Mouse (Mus musculus) embryo, embryonic 9.5 days (tissue): Measurements from ENCODE around the gene H2afy.

ENCODE experiments used
- DNase-seq: peaks from one replicate; pipeline ENCODE4 v3.0.0-alpha.2; 2017; ENCODE audit errors: extremely low spot score

The H2afy gene

DNA sequence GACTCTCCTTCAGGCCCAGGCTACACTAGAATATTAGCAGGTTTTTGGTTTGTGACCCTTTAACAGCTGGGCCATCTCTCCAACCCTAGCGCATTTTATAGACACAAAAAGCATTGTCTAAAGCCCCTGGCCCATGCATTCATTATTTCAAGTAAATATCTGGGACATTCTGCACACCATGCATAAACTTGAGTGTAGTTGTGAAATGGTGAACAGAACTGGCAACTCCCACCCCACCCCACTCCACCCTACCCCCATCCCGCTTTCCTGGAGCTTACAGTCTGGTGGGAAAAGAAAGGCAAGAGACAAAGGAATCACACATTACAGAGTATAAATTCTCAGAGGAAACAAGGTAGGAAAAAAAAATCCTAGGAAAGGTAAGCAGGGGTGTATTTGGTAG is at the start of gene H2afy:
H2afy (minus strand) TSS at position 162 of the 400 bp plus-strand sequence.
- no peak for DNase-seq

DNA sequence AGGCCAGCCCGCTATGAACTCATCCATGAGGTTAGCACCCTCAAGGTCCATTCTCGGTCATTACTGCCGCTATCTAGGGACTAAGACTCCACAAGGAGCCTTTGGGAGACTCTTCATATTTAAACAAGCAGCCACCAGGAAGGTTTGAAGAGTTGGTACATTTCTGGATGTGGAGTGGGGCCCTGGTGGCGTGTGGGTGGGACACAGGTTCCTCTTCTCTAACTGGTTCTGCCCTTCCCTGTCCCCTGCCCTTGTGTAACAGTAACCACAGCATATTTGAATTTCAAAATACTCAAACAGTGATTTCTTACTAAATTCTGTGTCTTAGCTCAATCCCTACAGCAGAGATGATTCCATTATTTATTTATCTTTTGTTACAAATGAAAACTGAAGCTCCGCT is 47.5 kb upstream of the H2afy start:
- DNase-seq = no peak

DNA sequence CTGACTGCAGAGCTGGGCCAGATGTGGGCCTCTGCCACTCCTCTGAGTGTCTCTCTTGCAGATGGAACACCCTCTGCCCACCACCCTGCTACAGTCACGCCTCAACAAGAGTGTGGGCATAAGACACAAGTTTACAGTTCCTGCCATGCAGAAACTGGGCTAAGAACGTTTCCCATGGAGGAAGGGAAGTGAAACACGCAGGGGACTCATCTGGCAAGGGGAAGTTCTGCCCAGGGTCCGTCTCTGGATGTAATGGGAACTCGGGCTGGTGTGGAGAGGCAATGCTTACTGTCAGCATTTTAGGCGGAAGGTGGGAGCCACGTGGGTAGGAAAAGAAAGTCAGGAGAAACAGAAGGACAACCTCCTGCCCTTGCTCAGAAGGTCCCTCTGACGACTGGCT is 45.3 kb upstream of the H2afy start:
- DNase-seq = no peak

DNA sequence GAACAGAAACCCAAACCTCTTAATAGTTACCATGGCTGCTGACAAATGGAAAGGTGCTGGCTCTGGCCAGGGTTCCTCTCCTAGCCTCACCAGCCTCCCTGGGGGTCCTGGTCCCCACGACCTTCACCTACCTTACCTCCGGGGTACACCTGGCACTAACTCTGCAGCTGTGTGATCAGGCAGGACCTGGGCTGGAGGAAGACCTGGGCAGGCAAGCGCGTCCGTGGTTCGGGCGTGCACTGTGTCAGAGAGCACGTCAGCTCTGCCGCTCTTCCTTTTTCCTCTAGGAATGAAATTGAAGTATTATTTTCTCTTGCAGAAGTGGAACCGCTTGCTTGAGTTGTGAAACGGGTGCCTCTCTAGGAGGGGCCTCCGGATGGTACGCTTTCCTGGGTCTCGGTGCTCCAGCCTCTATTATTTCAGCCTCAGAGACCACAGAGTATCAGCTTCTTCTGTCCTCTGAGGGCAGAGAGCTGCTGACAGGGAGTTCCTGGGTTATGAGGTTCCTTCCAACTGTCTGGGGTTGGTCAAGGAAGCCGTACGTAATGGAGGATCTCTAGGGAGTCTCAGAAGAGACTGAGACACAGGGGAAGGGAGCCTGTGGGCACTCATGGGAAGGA is 42.4 kb upstream of the H2afy start, which contains the start of gene Tifab:
Tifab (minus strand) TSS at position 470 of the 620 bp plus-strand sequence.
- DNase-seq = no peak

DNA sequence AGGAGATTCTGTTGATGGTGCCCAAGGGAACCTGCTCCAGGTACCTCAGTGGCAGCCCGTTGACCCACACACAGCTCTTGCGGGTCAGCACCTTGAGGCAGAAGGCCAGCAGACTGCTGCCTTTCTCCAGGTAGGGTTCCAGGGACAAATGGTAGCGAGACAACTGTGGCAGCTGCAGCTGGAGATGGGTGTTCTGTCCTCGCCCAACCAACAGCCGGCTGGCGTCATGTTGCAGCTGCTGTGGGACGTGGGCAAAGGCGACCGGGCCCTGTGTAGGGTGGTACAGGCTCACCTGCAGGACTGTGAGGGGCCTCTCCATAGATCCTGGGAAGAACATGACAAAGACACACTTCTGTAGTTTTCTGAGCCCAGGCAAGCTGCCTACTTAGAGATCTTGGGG is 40.1 kb upstream of the H2afy start:
- DNase-seq = no peak

DNA sequence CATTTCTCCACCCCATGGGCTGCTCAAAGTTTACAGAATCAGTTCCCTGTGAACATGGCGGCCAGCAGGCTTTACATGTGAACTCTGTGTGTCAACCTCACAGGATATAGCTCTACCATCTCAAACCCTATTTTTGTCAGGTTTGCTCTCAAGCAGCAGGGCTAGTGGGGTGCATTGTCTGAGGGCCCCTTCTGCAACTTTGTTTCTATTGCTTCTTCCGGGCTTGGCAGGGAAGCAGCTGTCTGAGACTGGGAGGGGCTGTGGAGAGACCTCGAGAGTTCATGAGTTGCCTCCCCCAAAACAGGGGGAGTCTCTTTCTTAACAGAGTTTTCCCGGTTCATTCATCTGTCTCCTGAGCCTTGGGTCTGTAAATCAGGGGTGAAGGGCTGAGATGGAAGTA is 39.7 kb upstream of the H2afy start:
- DNase-seq = no peak

DNA sequence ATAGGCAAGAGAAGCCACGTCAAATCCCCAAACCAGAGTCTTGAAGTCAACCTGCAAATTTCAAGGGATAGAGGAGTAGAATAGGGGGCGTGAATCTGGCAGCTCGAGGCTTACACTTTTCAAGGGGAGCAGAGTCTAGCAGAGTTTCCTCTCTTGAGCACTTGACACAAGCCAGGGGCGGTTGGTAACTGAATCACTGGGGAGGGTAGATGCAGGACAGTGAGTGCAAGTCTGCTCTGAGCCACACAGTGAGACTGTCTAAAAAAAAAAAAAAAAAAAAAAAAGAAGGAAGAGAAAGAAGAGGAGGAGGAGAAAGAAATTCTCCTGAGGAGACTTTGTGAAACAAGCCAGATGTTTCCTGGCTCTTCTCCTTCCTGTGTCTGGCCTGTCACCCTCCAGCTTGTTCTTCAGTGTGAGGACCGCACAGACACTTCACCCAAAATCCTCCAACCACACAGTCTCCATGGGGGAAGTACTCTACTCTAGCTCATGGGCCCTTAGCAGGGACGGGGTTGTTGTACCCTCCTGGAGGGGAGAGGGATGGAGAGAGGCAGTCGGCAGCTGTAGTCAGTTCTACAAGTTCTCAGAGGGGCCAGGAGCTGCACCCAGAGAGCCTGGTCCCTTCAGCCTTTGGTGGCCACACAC is 36.9 kb upstream of the H2afy start:
- no peak for DNase-seq

DNA sequence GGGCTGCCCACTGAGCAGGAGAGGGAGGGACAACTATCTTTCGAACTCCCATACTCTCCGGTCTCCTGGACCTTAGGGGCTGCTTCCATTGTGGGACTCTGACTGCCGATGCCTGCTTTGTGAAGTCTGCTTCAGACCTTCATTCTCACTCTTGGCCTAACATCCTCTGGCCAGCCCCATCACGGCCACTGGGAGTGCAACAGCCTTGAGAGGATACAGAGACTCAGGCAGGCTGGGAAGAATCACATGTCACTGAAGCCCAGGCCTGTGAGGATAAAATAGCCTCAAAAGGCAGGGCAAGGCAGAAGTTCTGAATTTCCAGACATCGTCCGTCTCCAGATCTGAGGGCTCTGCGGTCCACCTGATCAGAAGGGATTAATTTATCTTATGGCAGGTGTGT is 35.9 kb upstream of the H2afy start:
- DNase-seq = no peak

DNA sequence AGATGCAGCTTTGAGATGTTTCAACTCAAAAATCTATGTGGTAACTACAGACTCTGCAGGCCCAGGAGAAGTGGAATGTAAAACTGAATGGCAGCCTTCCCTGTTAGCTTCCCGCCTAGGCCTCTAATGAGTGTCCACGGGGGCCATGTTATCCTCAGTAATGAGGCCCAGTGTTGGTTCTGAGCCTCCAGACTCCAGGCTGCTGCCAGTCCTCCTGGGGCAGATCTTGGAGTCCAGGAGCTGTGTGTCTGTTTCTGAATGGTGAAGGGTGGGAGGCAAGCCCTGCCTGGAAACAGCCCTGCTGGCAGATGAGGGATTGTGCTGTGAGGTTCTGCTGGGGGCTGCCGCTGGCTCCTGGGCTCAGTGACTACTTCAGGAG is 32.2 kb upstream of the H2afy start:
- no peak for DNase-seq

DNA sequence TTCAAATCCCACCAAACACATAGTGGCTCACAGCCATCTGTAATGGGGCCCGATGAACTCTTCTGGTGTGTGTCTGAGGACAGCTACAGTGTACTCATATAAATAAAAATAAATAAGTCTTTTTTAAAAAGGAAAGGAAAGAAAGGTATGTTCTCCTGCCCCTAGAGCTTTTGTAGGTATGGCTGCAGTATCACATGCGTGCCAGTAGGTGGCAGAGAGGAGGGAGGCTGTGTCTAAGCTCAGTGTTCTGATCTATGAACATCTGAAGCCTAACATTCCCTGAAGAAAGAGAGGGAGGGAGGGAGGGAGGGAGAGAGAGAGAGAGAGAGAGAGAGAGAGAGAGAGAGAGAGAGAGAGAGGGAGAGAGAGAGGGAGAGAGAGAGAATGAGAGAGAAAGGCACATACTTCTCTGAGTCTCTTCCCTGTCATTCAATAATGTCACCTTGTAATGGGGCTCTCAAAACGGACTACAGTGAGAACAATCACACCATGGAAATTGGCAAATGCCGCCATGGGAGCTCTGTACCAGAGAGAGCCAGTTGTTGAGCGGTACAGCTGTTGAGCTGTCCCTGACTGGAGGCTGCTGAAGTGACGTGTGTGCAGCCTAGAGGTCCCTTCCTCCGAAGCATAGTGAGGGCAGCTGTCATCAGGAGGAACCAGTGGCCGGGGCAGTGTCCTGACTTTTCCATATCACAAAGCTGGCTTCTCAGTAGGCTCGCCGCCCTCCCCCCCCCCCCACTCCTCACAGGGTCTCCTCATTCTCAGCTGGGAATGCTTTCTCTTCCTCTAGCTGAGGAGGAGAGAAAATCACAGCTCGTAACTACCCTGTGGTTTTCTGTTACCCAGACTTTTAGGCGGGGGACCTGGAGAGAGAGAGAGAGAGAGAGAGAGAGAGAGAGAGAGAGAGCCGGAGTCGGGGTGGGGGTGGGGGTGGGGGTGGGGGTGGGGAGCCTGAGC is 31.6 kb upstream of the H2afy start:
- DNase-seq = peak; percentile 45

- no peak for DNase-seq
Observed at GRCm38 (mm10) chr13:56165561-56165960, 29.4 kb upstream of the H2afy start.

DNA sequence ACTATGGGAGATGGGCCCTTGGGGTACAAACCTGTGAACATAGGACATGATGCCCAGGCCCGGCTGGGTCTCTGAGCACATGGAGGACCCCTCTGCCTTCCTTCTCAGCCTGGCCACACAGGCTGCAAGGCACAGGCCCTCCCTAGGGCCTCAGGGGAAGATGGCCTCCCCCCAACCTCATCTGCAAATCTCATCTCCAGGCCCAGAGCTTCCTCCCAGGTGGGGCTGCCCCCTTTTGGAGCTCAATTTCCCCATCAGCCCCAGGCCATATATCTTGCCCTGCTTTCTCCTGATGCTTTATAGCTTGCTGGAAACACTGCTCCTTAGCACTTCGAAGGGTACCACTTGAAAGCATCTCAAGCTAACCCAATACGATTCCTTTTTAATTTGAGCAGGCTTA is 28.2 kb upstream of the H2afy start:
- no peak for DNase-seq

DNA sequence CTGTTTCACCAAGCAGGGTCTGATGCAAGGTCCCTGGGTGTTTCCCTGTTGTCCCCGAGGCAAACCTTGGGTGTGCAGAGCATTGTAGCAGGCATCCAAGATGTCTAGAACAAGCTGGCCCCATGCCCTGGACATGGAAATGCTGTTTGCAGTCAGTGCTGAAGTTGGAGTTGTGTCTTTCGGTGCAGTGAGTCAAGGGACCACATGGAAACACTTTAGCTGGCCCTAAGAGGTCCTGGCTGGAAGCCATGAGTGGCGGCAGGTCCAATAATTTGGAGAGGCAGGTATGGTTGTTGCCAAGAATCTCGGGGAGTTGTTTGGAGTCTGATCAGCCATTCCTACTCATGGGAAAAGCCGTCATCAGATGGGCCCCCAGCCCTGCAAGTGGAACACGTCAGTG is 27.6 kb upstream of the H2afy start:
- DNase-seq = no peak

GRCm38 (mm10) chr13:56162859-56163258 is 26.7 kb upstream of the H2afy start:
- DNase-seq = no peak

- DNase-seq = peak; percentile 63
Observed at GRCm38 (mm10) chr13:56159614-56160363, 23.6 kb upstream of the H2afy start.

- DNase-seq = no peak
Observed at GRCm38 (mm10) chr13:56159016-56159601, 22.9 kb upstream of the H2afy start.

- DNase-seq = no peak
Observed at GRCm38 (mm10) chr13:56155671-56156070, 19.5 kb upstream of the H2afy start.

GRCm38 (mm10) chr13:56155048-56155447 is 18.9 kb upstream of the H2afy start:
- DNase-seq = no peak

DNA sequence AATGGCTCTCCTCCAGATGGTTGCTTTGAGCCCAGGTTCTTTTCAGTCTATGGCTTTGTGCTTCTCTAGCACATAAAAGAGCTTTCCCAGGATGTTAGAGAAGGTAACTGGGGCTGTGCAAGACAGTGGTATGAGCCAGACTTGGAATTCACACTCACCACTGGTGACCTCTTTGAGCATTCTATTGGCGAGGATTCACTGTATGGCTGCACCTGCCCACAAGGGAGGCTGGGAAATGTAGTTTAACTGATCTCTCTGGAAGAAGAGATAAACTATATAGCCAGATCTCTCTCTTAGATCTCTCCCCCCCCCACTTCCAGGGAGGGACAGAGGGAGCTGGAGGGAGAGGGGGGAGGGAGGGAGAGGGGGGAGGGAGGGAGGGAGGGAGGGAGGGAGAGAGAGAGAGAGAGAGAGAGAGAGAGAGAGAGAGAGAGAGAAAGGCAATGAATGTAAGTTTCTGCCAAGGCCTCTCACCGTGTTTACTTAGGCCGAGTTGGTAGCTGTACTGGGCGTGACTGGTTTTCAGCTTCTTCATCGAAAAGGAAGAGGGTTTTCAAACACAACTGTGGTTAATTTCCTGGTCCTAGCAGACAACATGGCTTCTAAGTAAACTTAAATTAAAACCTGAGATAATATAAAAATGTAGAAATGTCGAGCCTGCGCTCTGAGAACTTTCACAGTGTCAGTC is 16.8 kb upstream of the H2afy start:
- no peak for DNase-seq

DNA sequence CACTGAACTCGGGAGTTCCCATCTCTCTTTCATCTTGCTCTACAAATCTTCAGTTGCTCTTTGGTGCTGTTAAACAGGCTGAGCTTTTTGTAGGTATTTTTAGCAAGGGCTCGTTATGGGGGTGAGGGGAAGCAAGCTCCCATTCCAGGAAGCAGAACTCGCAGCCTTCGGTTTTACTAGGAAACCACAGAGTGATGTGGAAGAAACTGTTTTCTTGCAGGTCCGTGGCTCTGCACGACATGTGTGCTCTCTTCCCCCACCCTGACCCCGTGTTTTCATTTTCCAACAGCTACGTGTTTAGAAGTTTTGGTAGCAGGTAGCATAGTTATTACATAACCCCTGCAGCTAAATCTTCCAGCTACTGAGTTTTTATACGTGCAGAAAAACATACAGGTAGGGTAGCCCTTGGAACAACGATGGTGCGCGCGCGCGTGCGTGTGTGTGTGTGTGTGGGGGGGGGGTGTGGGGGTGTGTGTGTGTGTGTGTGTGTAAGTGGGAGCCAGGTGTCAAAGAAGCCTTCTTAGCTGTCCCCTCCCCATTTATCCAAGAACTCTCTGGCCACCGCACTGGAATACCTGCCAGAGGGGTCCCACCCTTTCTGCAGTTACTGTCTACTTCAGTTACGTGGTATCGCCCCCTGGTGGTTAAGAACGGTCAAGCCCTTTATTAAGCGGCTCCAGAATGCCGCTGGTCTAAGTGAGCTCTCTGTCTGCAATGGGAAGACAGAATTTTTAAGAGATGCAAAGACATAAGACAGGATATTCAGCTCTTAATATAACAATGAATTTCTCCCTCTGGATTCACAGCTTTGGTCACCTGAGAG is 15.5 kb upstream of the H2afy start:
- peak; percentile 78 for DNase-seq
